Comparison of ENCODE assay signal across 9 mouse cellular contexts in genomic region chr15:103216052-103216451, GRCm38 (mm10). TPM values are rescaled to one million over a fixed set of nuclear protein-coding genes. Genes with fewer than 3 reads are reported as not detected.
DNase-seq lines count a peak whose midpoint lies in the region; ATAC-seq and TF ChIP-seq lines count a peak whose summit lies in the region.
"Had no signal": no experiment of that assay in that cellular context is flagged by ENCODE, and none has a peak within 500 bp of the region (broad histone marks: within the 10 kb centered on the region; RNA-seq: fewer than 3 reads in every experiment).

No protein-coding gene starts in this region.

- peak overlapping the region; percentile 96 for H3K27ac ChIP-seq in kidney, postnatal 0 days
- peak overlapping the region; percentile 95 for H3K27ac ChIP-seq in embryonic facial prominence, embryonic 13.5 days
- peak overlapping the region; percentile 80; the same call in 1 of the 2 replicates for H3K27ac ChIP-seq in intestine, embryonic 15.5 days
- peak overlapping the region; percentile 85 for H3K27ac ChIP-seq in neural tube, embryonic 13.5 days (replicated peaks)

- no peaks in the 10 kb centered on the region for H3K9me3 ChIP-seq in kidney, postnatal 0 days (replicated peaks; ENCODE audit: low read length)
- no peaks in the 10 kb centered on the region for H3K9me3 ChIP-seq in embryonic facial prominence, embryonic 13.5 days
- H3K9me3 ChIP-seq in intestine, embryonic 15.5 days: no peaks in the 10 kb centered on the region
- H3K9me3 ChIP-seq in neural tube, embryonic 13.5 days: no peaks in the 10 kb centered on the region

- peaks cover 13% of the 10 kb centered on the region; the same call in 1 of the 2 replicates for H3K36me3 ChIP-seq in kidney, postnatal 0 days (ENCODE audit: insufficient read depth, low read length)
- peaks cover 20% of the 10 kb centered on the region for H3K36me3 ChIP-seq in embryonic facial prominence, embryonic 13.5 days
- H3K36me3 ChIP-seq in intestine, embryonic 15.5 days: peaks cover 9% of the 10 kb centered on the region
- peaks cover 19% of the 10 kb centered on the region for H3K36me3 ChIP-seq in neural tube, embryonic 13.5 days

- 0 out of 2 replicates have a peak overlapping the region, but pooled peaks have one; percentile 37 for H3K4me3 ChIP-seq in kidney, postnatal 0 days (replicated peaks; ENCODE audit: low read depth, low read length)
- peak overlapping the region; percentile 39; the same call in 1 of the 2 replicates for H3K4me3 ChIP-seq in embryonic facial prominence, embryonic 13.5 days
- no peak overlapping the region for H3K4me3 ChIP-seq in intestine, embryonic 15.5 days (replicated peaks)
- no peak overlapping the region for H3K4me3 ChIP-seq in neural tube, embryonic 13.5 days

- WGBS in kidney, postnatal 0 days: 19% methylated on average over 2 of the region's 2 CpGs
- WGBS in embryonic facial prominence, embryonic 13.5 days: 28% methylated on average over 2 of the region's 2 CpGs
- WGBS in intestine, embryonic 15.5 days: 22% methylated on average over 2 of the region's 2 CpGs
- 34% methylated on average over 2 of the region's 2 CpGs for WGBS in neural tube, embryonic 13.5 days

- H3K4me2 ChIP-seq in kidney, postnatal 0 days (ENCODE audit: low read length): peak overlapping the region; percentile 84
- H3K4me2 ChIP-seq in embryonic facial prominence, embryonic 13.5 days: peak overlapping the region; percentile 64
- peak overlapping the region; percentile 63 for H3K4me2 ChIP-seq in intestine, embryonic 15.5 days (replicated peaks)
- peak overlapping the region; percentile 61 for H3K4me2 ChIP-seq in neural tube, embryonic 13.5 days

- no peak for ATAC-seq in kidney, postnatal 0 days (replicated peaks; ENCODE audit: low FRiP score, low read depth)
- no peak for ATAC-seq in embryonic facial prominence, embryonic 13.5 days (ENCODE audit: insufficient number of reproducible peaks, insufficient read depth, low FRiP score, low TSS enrichment, low read depth)
- peak; percentile 4; the same call in 1 of the 2 replicates for ATAC-seq in intestine, embryonic 15.5 days
- ATAC-seq in neural tube, embryonic 13.5 days (ENCODE audit: low read depth): no peak
- ATAC-seq in inflammation-experienced regulatory T-cells, adult 6 months: no peak

- H3K4me1 ChIP-seq in kidney, postnatal 0 days (replicated peaks; ENCODE audit: insufficient read depth, low read length): peaks cover 6% of the 10 kb centered on the region
- peaks cover 22% of the 10 kb centered on the region for H3K4me1 ChIP-seq in embryonic facial prominence, embryonic 13.5 days
- peaks cover 12% of the 10 kb centered on the region for H3K4me1 ChIP-seq in intestine, embryonic 15.5 days (replicated peaks)
- peaks cover 52% of the 10 kb centered on the region for H3K4me1 ChIP-seq in neural tube, embryonic 13.5 days (replicated peaks)

- no peaks in the 10 kb centered on the region for H3K27me3 ChIP-seq in kidney, postnatal 0 days (ENCODE audit: insufficient read depth, low read length)
- no peaks in the 10 kb centered on the region for H3K27me3 ChIP-seq in embryonic facial prominence, embryonic 13.5 days
- no peaks in the 10 kb centered on the region for H3K27me3 ChIP-seq in intestine, embryonic 15.5 days (replicated peaks)
- no peaks in the 10 kb centered on the region for H3K27me3 ChIP-seq in neural tube, embryonic 13.5 days

- no peak for TF ChIP-seq CTCF in kidney, postnatal 0 days (IDR thresholded peaks at IDR 0.05; ENCODE audit: low read depth)

- no peak for DNase-seq in kidney, postnatal 0 days (ENCODE audit: low spot score)
- no peak for DNase-seq in kidney, postnatal 36 days
- DNase-seq in adrenal gland, postnatal 36 days: no peak
- no peak for DNase-seq in kidney, adult 9 months
- DNase-seq: thymus, postnatal 4 days had no signal

- 0 out of 2 replicates have a peak overlapping the region, but pooled peaks have one; percentile 44 for H3K9ac ChIP-seq in kidney, postnatal 0 days (ENCODE audit: low read depth, low read length)
- no peak overlapping the region for H3K9ac ChIP-seq in embryonic facial prominence, embryonic 13.5 days
- no peak overlapping the region for H3K9ac ChIP-seq in intestine, embryonic 15.5 days
- peak overlapping the region; percentile 32; the same call in 1 of the 2 replicates for H3K9ac ChIP-seq in neural tube, embryonic 13.5 days

RNA-seq across cellular contexts. Expression of gene Cbx5, which starts 23.6 kb away (rescaled TPM):
- 62.0 and 68.2 TPM in 2 replicates for polyA plus RNA-seq in kidney, postnatal 0 days (2015; fragmentation: Nextera tagmentation; extraction: Ambion mirVana)
- polyA plus RNA-seq in embryonic facial prominence, embryonic 13.5 days (2015; fragmentation: Nextera tagmentation; extraction: Ambion mirVana): 137 and 142 TPM in 2 replicates
- polyA plus RNA-seq in intestine, embryonic 15.5 days (2015; fragmentation: Nextera tagmentation; extraction: Ambion mirVana): 86.7 and 98.0 TPM in 2 replicates
- 104 and 116 TPM in 2 replicates for polyA plus RNA-seq in neural tube, embryonic 13.5 days (2015; fragmentation: Nextera tagmentation; extraction: Ambion mirVana)
- 10 to 100 TPM; 79.0 to 82.6 TPM for total RNA-seq in adrenal gland, postnatal 36 days (2021)
- 10 to 100 TPM; 21.7 to 48.8 (median 23.8) TPM for polyA plus RNA-seq in inflammation-experienced regulatory T-cells, adult 6 months (2017; shearing (Covaris generic))

RNA-seq across cellular contexts. Expression of gene Hnrnpa1, which starts 24.2 kb away (rescaled TPM):
- polyA plus RNA-seq in kidney, postnatal 0 days (2015; fragmentation: Nextera tagmentation; extraction: Ambion mirVana): 705 and 720 TPM in 2 replicates
- 1,090 and 1,133 TPM in 2 replicates for polyA plus RNA-seq in embryonic facial prominence, embryonic 13.5 days (2015; fragmentation: Nextera tagmentation; extraction: Ambion mirVana)
- polyA plus RNA-seq in intestine, embryonic 15.5 days (2015; fragmentation: Nextera tagmentation; extraction: Ambion mirVana): 652 and 741 TPM in 2 replicates
- polyA plus RNA-seq in neural tube, embryonic 13.5 days (2015; fragmentation: Nextera tagmentation; extraction: Ambion mirVana): 784 and 805 TPM in 2 replicates
- 100 to 1,000 TPM; 193 to 199 TPM for total RNA-seq in adrenal gland, postnatal 36 days (2021)
- polyA plus RNA-seq in inflammation-experienced regulatory T-cells, adult 6 months (2017; shearing (Covaris generic)): 100 to 1,000 TPM; 360 to 441 (median 366) TPM

RNA-seq across cellular contexts. Expression of gene Nfe2, which starts 42.2 kb away (rescaled TPM):
- 1.9 and 2.8 TPM in 2 replicates for polyA plus RNA-seq in kidney, postnatal 0 days (2015; fragmentation: Nextera tagmentation; extraction: Ambion mirVana)
- 2.4 and 2.9 TPM in 2 replicates for polyA plus RNA-seq in embryonic facial prominence, embryonic 13.5 days (2015; fragmentation: Nextera tagmentation; extraction: Ambion mirVana)
- 3.5 and 4.9 TPM in 2 replicates for polyA plus RNA-seq in intestine, embryonic 15.5 days (2015; fragmentation: Nextera tagmentation; extraction: Ambion mirVana)
- polyA plus RNA-seq in neural tube, embryonic 13.5 days (2015; fragmentation: Nextera tagmentation; extraction: Ambion mirVana): 1.3 and 1.9 TPM in 2 replicates
- under 1 TPM; 0.16 to 0.43 TPM for total RNA-seq in adrenal gland, postnatal 36 days (2021)
- polyA plus RNA-seq in inflammation-experienced regulatory T-cells, adult 6 months (2017; shearing (Covaris generic)): 1 to 10 TPM in 2 of 3 experiments, under 1 TPM in 1; 0.96 to 1.3 (median 1.1) TPM

RNA-seq across cellular contexts. Expression of gene Smug1, which starts 49.2 kb away (rescaled TPM):
- polyA plus RNA-seq in kidney, postnatal 0 days (2015; fragmentation: Nextera tagmentation; extraction: Ambion mirVana): 13.0 TPM in 2 replicates
- polyA plus RNA-seq in embryonic facial prominence, embryonic 13.5 days (2015; fragmentation: Nextera tagmentation; extraction: Ambion mirVana): 16.1 and 16.4 TPM in 2 replicates
- 17.8 and 18.2 TPM in 2 replicates for polyA plus RNA-seq in intestine, embryonic 15.5 days (2015; fragmentation: Nextera tagmentation; extraction: Ambion mirVana)
- polyA plus RNA-seq in neural tube, embryonic 13.5 days (2015; fragmentation: Nextera tagmentation; extraction: Ambion mirVana): 36.1 and 41.0 TPM in 2 replicates
- 10 to 100 TPM; 11.9 to 13.0 TPM for total RNA-seq in adrenal gland, postnatal 36 days (2021)
- 1 to 10 TPM; 3.8 to 7.3 (median 6.4) TPM for polyA plus RNA-seq in inflammation-experienced regulatory T-cells, adult 6 months (2017; shearing (Covaris generic))

RNA-seq across cellular contexts. Expression of gene Copz1, which starts 56.5 kb away (rescaled TPM):
- polyA plus RNA-seq in kidney, postnatal 0 days (2015; fragmentation: Nextera tagmentation; extraction: Ambion mirVana): 237 and 263 TPM in 2 replicates
- polyA plus RNA-seq in embryonic facial prominence, embryonic 13.5 days (2015; fragmentation: Nextera tagmentation; extraction: Ambion mirVana): 254 and 287 TPM in 2 replicates
- polyA plus RNA-seq in intestine, embryonic 15.5 days (2015; fragmentation: Nextera tagmentation; extraction: Ambion mirVana): 259 and 262 TPM in 2 replicates
- 214 and 224 TPM in 2 replicates for polyA plus RNA-seq in neural tube, embryonic 13.5 days (2015; fragmentation: Nextera tagmentation; extraction: Ambion mirVana)
- total RNA-seq in adrenal gland, postnatal 36 days (2021): 100 to 1,000 TPM; 144 to 150 TPM
- polyA plus RNA-seq in inflammation-experienced regulatory T-cells, adult 6 months (2017; shearing (Covaris generic)): 100 to 1,000 TPM; 216 to 248 (median 223) TPM

Comparison
In these comparisons a context has a peak if more than half of its experiments do, and no peak if none do; other contexts are left out.
1. H3K4me3 ChIP-seq: peak in kidney, postnatal 0 days (single experiment) and embryonic facial prominence, embryonic 13.5 days (single experiment); none in intestine, embryonic 15.5 days (single experiment) and neural tube, embryonic 13.5 days (single experiment).
2. H3K9ac ChIP-seq: peak in kidney, postnatal 0 days (single experiment) and neural tube, embryonic 13.5 days (single experiment); none in embryonic facial prominence, embryonic 13.5 days (single experiment) and intestine, embryonic 15.5 days (single experiment).
3. Peak in every context shown above with its lines, with median percentiles within 50 percentile points of each other: H3K27ac ChIP-seq and H3K4me2 ChIP-seq.